Mouse (Mus musculus) hindbrain, embryonic 16.5 days (tissue): ENCODE data around the gene Krt26. TPM values are rescaled to one million over a fixed set of nuclear protein-coding genes. Genes with fewer than 3 reads are reported as not detected.

Source experiments
- ATAC-seq: fragments of 200-750 bp; cut with Nextera tagmentation; 2 replicates; pipeline ENCODE4 v1.8.0; 2017; ENCODE audit warnings: moderate TSS enrichment, moderate library complexity
- H3K27ac ChIP-seq: fragments of 300-500 bp; sonication (generic); 2 replicates; pipeline ENCODE4 v1.5.1; 2014; ENCODE audit warnings: low read depth, mild to moderate bottlenecking, control low read depth, low read length, moderate library complexity
- H3K27me3 ChIP-seq: fragments of 300-500 bp; sonication (generic); replicated peaks from 2 replicates; pipeline ENCODE4 v1.6.1; 2014; ENCODE audit warnings: low read length; ENCODE audit not compliant: control insufficient read depth, insufficient read depth
- H3K36me3 ChIP-seq: fragments of 300-500 bp; sonication (generic); 2 replicates; pipeline ENCODE4 v1.6.1; 2014; ENCODE audit warnings: mild to moderate bottlenecking, low read length, moderate library complexity, mixed read lengths; ENCODE audit not compliant: control insufficient read depth, insufficient read depth
- H3K4me1 ChIP-seq: fragments of 300-500 bp; sonication (generic); 2 replicates; pipeline ENCODE4 v1.6.1; 2014; ENCODE audit warnings: low read depth, low read length; ENCODE audit not compliant: control insufficient read depth, insufficient read depth
- H3K4me2 ChIP-seq: fragments of 300-500 bp; sonication (generic); 2 replicates; pipeline ENCODE4 v1.6.1; 2014; ENCODE audit warnings: mild to moderate bottlenecking, low read length, control low read depth, moderate library complexity
- H3K4me3 ChIP-seq: fragments of 300-500 bp; sonication (generic); 2 replicates; pipeline ENCODE4 v1.5.1; 2014; ENCODE audit warnings: mild to moderate bottlenecking, low read length, control low read depth, moderate library complexity
- H3K9ac ChIP-seq: fragments of 300-500 bp; sonication (generic); 2 replicates; pipeline ENCODE4 v1.6.1; 2014; ENCODE audit warnings: low read depth, mild to moderate bottlenecking, control low read depth, low read length, moderate library complexity
- H3K9me3 ChIP-seq: fragments of 300-500 bp; sonication (generic); 2 replicates; pipeline ENCODE4 v1.6.1; 2014; ENCODE audit warnings: mild to moderate bottlenecking, low read length, moderate library complexity; ENCODE audit not compliant: control insufficient read depth
- WGBS: fragments of 180-500 bp; shearing (Covaris S2); extraction: QIAGEN DNeasy Blood & Tissue Kit; methylation state at CpG from one replicate; pipeline ENCODE4 v1.1.7; 2014; 5-methylcytosine and 5-hydroxymethylcytosine counted together
- polyA plus RNA-seq: library from polyadenylated mRNA; unstranded; fragments of >200 nt; fragmentation: Nextera tagmentation; extraction: Ambion mirVana; gene quantifications from 2 replicates; pipeline ENCODE4 v1.2.1, GENCODE M21; 2015

Gene Krt26
- polyA plus RNA-seq, 1 experiment from 2014 or later, result 0.41 TPM

DNA sequence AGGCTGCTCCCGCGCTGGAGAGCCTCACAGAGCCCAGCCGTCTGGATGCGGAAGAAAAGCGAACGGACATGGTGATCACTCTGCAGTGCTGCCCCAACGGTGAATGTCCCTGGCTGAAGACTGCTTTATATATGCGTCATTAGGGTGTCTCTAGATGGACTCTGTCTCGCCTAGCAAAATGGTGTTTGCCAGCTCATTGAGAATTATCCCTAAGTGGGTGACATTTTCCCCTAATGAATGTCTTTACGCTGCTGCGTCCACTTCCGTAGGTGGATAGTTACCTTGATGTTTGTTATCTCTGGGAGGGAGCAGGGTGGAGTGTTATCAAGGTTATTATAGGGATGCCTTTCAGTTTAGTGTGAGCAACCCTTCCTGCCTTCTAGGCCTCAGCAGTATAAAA, 13.2 kb upstream of the Krt26 start, which contains the start of gene Krt27:
Krt27 (minus strand) TSS at position 101 of the 400 bp plus-strand sequence.
- 79% methylated on average over 12 of the region's 12 CpGs for WGBS
- no peak within 1 kb of the TSS for H3K4me2 ChIP-seq

DNA sequence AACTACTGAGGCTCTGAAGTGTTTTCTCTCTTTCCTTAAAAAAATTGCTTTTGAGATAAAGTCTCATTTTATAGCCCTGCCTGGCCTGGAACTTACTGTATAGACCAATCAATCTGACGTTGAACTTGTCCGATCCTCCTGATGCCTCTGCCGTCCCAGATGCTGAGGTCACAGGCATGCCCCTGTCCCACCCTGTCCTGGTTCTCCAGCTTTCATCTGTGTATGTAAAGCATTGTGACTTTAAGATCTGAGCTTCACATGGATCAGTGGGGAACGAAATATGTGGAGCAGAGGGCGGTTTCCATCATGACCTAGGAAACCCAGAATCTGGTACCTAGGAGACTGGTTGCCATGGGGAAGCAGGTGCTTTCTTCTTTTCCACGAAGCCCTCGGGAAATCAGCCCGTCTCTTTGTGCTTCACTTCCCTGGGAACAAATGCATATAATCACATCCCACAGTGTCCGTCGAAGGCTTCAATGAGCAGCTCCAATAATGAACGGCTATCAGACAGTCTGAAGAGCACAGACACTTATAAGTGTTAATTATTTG, 1.6 kb upstream of the Krt26 start:
- Histone ChIP-seq H3K4me3 (no peak overlapping the region), H3K36me3 (no peaks in the 10 kb centered on the region), H3K27me3 (no peaks in the 10 kb centered on the region), H3K9ac (no peak overlapping the region), H3K9me3 (no peaks in the 10 kb centered on the region), H3K4me2 (peak overlapping the region; percentile 21; the same call in 1 of the 2 replicates), H3K4me1 (no peaks in the 10 kb centered on the region; the same call in none of the 2 replicates), H3K27ac (no peak overlapping the region)
- no peak for ATAC-seq
- WGBS, result 17% methylated on average over 11 of the region's 11 CpGs

More for the DNA sequence above, 13.2 kb upstream of the Krt26 start, which contains the start of gene Krt27:
- Histone ChIP-seq H3K4me3 (no peak within 1 kb of the TSS), H3K9ac (no peak within 1 kb of the TSS), H3K36me3 (no peaks in the 10 kb centered on the region), H3K27ac (no peak within 1 kb of the TSS), H3K27me3 (no peaks in the 10 kb centered on the region), H3K4me1 (no peaks in the 10 kb centered on the region), H3K9me3 (no peaks in the 10 kb centered on the region)
- no peak for ATAC-seq

DNA sequence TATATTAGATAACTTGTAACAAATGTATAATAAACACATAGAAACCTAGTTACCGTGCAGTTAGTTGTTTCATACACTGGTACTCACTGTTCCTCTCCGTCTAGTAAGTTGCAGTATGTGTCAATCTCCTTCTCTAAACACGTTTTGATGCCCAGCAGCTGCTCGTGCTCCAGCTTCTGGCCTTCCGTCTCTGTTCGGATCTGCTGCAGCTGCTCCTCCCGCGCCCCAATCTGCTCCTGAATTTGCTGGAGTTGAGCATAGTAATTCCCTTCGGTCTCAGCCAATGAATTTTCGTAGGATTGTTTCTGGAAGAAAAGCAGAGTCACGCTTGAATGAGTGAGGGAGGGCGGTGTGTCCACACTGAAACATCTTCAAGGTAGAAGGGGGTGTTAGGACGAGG, 4.3 kb downstream of the Krt26 start:
- no peak overlapping the region for H3K9ac ChIP-seq
- no peak for ATAC-seq
- H3K9me3 ChIP-seq, result no peaks in the 10 kb centered on the region
- no peaks in the 10 kb centered on the region for H3K36me3 ChIP-seq
- no peak overlapping the region for H3K4me3 ChIP-seq
- no peak overlapping the region for H3K27ac ChIP-seq
- no peak overlapping the region for H3K4me2 ChIP-seq
- H3K4me1 ChIP-seq, result no peaks in the 10 kb centered on the region
- 49% methylated on average over 13 of the region's 13 CpGs for WGBS
- no peaks in the 10 kb centered on the region for H3K27me3 ChIP-seq

- no peak overlapping the region for H3K9ac ChIP-seq
- no peak overlapping the region for H3K4me3 ChIP-seq
- H3K36me3 ChIP-seq, result no peaks in the 10 kb centered on the region
- no peak overlapping the region for H3K4me2 ChIP-seq
- WGBS, result 62% methylated on average over 2 of the region's 2 CpGs
- H3K4me1 ChIP-seq, result no peaks in the 10 kb centered on the region
- no peaks in the 10 kb centered on the region for H3K27me3 ChIP-seq
- H3K9me3 ChIP-seq, result no peaks in the 10 kb centered on the region
- H3K27ac ChIP-seq, result no peak overlapping the region
- no peak for ATAC-seq
Measured at GRCm38 (mm10) chr11:99329655-99330054, 8.1 kb downstream of the Krt26 start.

GRCm38 (mm10) chr11:99322851-99323250, 14.9 kb downstream of the Krt26 start, which contains the start of gene Krt25:
Krt25 (minus strand) TSS chr11:99322951.
- H3K4me2 ChIP-seq, result no peak within 1 kb of the TSS
- H3K36me3 ChIP-seq, result no peaks in the 10 kb centered on the region
- no peaks in the 10 kb centered on the region for H3K27me3 ChIP-seq
- H3K9me3 ChIP-seq, result no peaks in the 10 kb centered on the region
- no peaks in the 10 kb centered on the region for H3K4me1 ChIP-seq
- H3K4me3 ChIP-seq, result no peak within 1 kb of the TSS
- no peak for ATAC-seq
- no peak within 1 kb of the TSS for H3K9ac ChIP-seq
- 91% methylated on average over 11 of the region's 11 CpGs for WGBS
- H3K27ac ChIP-seq, result no peak within 1 kb of the TSS

GRCm38 (mm10) chr11:99321094-99321493, 16.7 kb downstream of the Krt26 start:
- H3K36me3 ChIP-seq, result no peaks in the 10 kb centered on the region
- no peak overlapping the region for H3K4me2 ChIP-seq
- 91% methylated on average over 14 of the region's 14 CpGs for WGBS
- no peaks in the 10 kb centered on the region for H3K9me3 ChIP-seq
- no peak overlapping the region for H3K9ac ChIP-seq
- no peak for ATAC-seq
- no peak overlapping the region for H3K4me3 ChIP-seq
- no peak overlapping the region for H3K27ac ChIP-seq
- H3K27me3 ChIP-seq, result no peaks in the 10 kb centered on the region
- no peaks in the 10 kb centered on the region for H3K4me1 ChIP-seq

DNA sequence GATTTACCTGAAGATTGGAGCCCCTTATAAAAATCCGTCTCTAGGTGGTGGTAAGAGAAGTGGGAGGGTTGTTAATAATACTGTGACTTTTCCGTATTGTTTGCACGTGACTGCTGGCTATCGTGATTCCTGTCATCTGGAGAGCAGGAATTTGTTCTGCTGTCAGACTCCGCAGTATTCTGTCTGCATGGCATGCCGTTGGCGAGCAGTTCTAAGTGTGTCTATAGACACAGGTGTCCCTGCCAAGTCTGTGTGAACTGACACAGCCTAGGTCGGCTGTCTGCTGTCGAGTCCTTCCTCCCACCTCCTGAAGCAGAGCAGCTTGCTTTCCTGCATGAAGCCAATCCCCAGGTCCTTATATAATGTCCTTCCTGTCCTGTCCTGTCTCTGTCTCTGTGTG, 18.6 kb downstream of the Krt26 start:
- ATAC-seq, result no peak
- H3K36me3 ChIP-seq, result no peaks in the 10 kb centered on the region
- no peak overlapping the region for H3K4me2 ChIP-seq
- no peaks in the 10 kb centered on the region for H3K27me3 ChIP-seq
- H3K27ac ChIP-seq, result no peak overlapping the region
- no peak overlapping the region for H3K4me3 ChIP-seq
- H3K4me1 ChIP-seq, result no peaks in the 10 kb centered on the region
- H3K9me3 ChIP-seq, result no peaks in the 10 kb centered on the region
- H3K9ac ChIP-seq, result no peak overlapping the region
- 70% methylated on average over 9 of the region's 9 CpGs for WGBS

- H3K9me3 ChIP-seq, result no peaks in the 10 kb centered on the region
- WGBS, result 40% methylated on average over 8 of the region's 8 CpGs
- H3K27me3 ChIP-seq, result no peaks in the 10 kb centered on the region
- no peak overlapping the region for H3K4me2 ChIP-seq
- no peaks in the 10 kb centered on the region for H3K36me3 ChIP-seq
- H3K9ac ChIP-seq, result no peak overlapping the region
- no peaks in the 10 kb centered on the region for H3K4me1 ChIP-seq
- no peak for ATAC-seq
- H3K4me3 ChIP-seq, result no peak overlapping the region
- H3K27ac ChIP-seq, result no peak overlapping the region
Measured at GRCm38 (mm10) chr11:99316543-99316942, 21.2 kb downstream of the Krt26 start.

DNA sequence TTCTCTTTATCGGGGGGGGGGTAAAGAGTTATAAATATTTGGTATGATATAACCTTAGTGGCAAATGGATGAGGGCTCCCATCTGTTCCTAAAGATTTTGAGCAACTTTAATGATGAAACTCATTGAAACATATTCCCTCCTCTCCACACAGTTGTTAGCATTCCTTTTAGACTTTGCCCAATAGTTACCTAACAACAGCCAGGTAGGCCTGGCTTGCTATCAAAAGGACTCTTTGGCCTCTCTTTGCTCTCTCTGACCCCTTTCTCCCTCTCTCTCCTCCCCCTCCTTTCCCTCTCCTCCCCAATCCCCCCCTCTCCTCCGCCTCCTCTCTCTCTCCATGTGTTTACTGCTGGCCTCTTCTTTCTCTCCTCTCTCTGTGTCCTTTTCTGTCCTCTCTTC, 23.2 kb downstream of the Krt26 start:
- H3K27ac ChIP-seq, result no peak overlapping the region
- no peaks in the 10 kb centered on the region for H3K36me3 ChIP-seq
- H3K9me3 ChIP-seq, result no peaks in the 10 kb centered on the region
- WGBS, result 90% methylated on average over 2 of the region's 2 CpGs
- no peak overlapping the region for H3K4me2 ChIP-seq
- H3K4me3 ChIP-seq, result no peak overlapping the region
- H3K9ac ChIP-seq, result no peak overlapping the region
- ATAC-seq, result no peak
- no peaks in the 10 kb centered on the region for H3K27me3 ChIP-seq
- H3K4me1 ChIP-seq, result no peaks in the 10 kb centered on the region
